Mouse (Mus musculus) hindbrain, embryonic 16.5 days (tissue): ENCODE measurements around the gene Tanc1. TPM values are rescaled to one million over a fixed set of nuclear protein-coding genes. Genes with fewer than 3 reads are reported as not detected.

ENCODE experiments used
- ATAC-seq: fragments of 200-750 bp; cut with Nextera tagmentation; 2 replicates; pipeline ENCODE4 v1.8.0; 2017; ENCODE audit warnings: moderate TSS enrichment, moderate library complexity
- H3K27ac ChIP-seq: fragments of 300-500 bp; sonication (generic); 2 replicates; pipeline ENCODE4 v1.5.1; 2014; ENCODE audit warnings: low read depth, mild to moderate bottlenecking, control low read depth, low read length, moderate library complexity
- H3K27me3 ChIP-seq: fragments of 300-500 bp; sonication (generic); replicated peaks from 2 replicates; pipeline ENCODE4 v1.6.1; 2014; ENCODE audit warnings: low read length; ENCODE audit not compliant: control insufficient read depth, insufficient read depth
- H3K36me3 ChIP-seq: fragments of 300-500 bp; sonication (generic); 2 replicates; pipeline ENCODE4 v1.6.1; 2014; ENCODE audit warnings: mild to moderate bottlenecking, low read length, moderate library complexity, mixed read lengths; ENCODE audit not compliant: control insufficient read depth, insufficient read depth
- H3K4me1 ChIP-seq: fragments of 300-500 bp; sonication (generic); 2 replicates; pipeline ENCODE4 v1.6.1; 2014; ENCODE audit warnings: low read depth, low read length; ENCODE audit not compliant: control insufficient read depth, insufficient read depth
- H3K4me2 ChIP-seq: fragments of 300-500 bp; sonication (generic); 2 replicates; pipeline ENCODE4 v1.6.1; 2014; ENCODE audit warnings: mild to moderate bottlenecking, low read length, control low read depth, moderate library complexity
- H3K4me3 ChIP-seq: fragments of 300-500 bp; sonication (generic); 2 replicates; pipeline ENCODE4 v1.5.1; 2014; ENCODE audit warnings: mild to moderate bottlenecking, low read length, control low read depth, moderate library complexity
- H3K9ac ChIP-seq: fragments of 300-500 bp; sonication (generic); 2 replicates; pipeline ENCODE4 v1.6.1; 2014; ENCODE audit warnings: low read depth, mild to moderate bottlenecking, control low read depth, low read length, moderate library complexity
- H3K9me3 ChIP-seq: fragments of 300-500 bp; sonication (generic); 2 replicates; pipeline ENCODE4 v1.6.1; 2014; ENCODE audit warnings: mild to moderate bottlenecking, low read length, moderate library complexity; ENCODE audit not compliant: control insufficient read depth
- WGBS: fragments of 180-500 bp; shearing (Covaris S2); extraction: QIAGEN DNeasy Blood & Tissue Kit; methylation state at CpG from one replicate; pipeline ENCODE4 v1.1.7; 2014; 5-methylcytosine and 5-hydroxymethylcytosine counted together
- polyA plus RNA-seq: library from polyadenylated mRNA; unstranded; fragments of >200 nt; fragmentation: Nextera tagmentation; extraction: Ambion mirVana; gene quantifications from 2 replicates; pipeline ENCODE4 v1.2.1, GENCODE M21; 2015

The Tanc1 gene
- polyA plus RNA-seq, 1 experiment from 2014 or later = 7.4 TPM

GRCm38 (mm10) chr2:59681181-59681580 lies 69.3 kb downstream of the Tanc1 start:
- 89% methylated on average over 4 of the region's 4 CpGs for WGBS
- no peak for ATAC-seq
- Histone ChIP-seq H3K4me3 (no peak overlapping the region), H3K36me3 (no peaks in the 10 kb centered on the region), H3K27ac (no peak overlapping the region), H3K4me1 (0 out of 2 replicates have a peak, but pooled peaks cover 3% of the 10 kb centered on the region), H3K27me3 (no peaks in the 10 kb centered on the region), H3K4me2 (no peak overlapping the region), H3K9me3 (no peaks in the 10 kb centered on the region), H3K9ac (no peak overlapping the region)

GRCm38 (mm10) chr2:59684864-59685605 lies 73.2 kb downstream of the Tanc1 start:
- Histone ChIP-seq H3K36me3 (no peaks in the 10 kb centered on the region), H3K9ac (no peak overlapping the region), H3K27ac (no peak overlapping the region), H3K4me1 (no peaks in the 10 kb centered on the region), H3K4me3 (no peak overlapping the region), H3K9me3 (no peaks in the 10 kb centered on the region), H3K4me2 (no peak overlapping the region), H3K27me3 (no peaks in the 10 kb centered on the region)
- 73% methylated on average over 16 of the region's 16 CpGs for WGBS
- no peak for ATAC-seq

DNA sequence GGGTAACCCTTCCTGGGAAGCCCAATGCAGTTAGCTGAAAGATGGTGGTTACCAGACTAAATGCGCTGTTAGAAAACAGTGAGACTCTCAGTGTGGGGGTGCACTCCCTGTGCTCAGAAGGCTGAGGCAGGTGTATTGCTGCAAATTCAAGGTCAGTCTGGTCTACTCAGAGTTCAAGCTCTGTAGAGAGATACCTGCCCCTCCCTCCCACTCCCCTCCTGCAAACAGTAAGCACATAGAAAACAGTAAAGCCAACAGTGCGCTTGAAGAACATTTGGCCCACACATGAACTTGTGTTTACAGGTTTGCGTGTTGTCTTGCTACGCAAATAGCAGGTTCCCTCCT lies 73.7 kb downstream of the Tanc1 start:
- H3K9ac ChIP-seq = no peak overlapping the region
- no peak overlapping the region for H3K4me2 ChIP-seq
- H3K4me1 ChIP-seq = no peaks in the 10 kb centered on the region
- no peaks in the 10 kb centered on the region for H3K36me3 ChIP-seq
- 95% methylated on average over 4 of the region's 4 CpGs for WGBS
- no peak for ATAC-seq
- H3K9me3 ChIP-seq = no peaks in the 10 kb centered on the region
- H3K27me3 ChIP-seq = no peaks in the 10 kb centered on the region
- H3K4me3 ChIP-seq = no peak overlapping the region
- no peak overlapping the region for H3K27ac ChIP-seq

DNA sequence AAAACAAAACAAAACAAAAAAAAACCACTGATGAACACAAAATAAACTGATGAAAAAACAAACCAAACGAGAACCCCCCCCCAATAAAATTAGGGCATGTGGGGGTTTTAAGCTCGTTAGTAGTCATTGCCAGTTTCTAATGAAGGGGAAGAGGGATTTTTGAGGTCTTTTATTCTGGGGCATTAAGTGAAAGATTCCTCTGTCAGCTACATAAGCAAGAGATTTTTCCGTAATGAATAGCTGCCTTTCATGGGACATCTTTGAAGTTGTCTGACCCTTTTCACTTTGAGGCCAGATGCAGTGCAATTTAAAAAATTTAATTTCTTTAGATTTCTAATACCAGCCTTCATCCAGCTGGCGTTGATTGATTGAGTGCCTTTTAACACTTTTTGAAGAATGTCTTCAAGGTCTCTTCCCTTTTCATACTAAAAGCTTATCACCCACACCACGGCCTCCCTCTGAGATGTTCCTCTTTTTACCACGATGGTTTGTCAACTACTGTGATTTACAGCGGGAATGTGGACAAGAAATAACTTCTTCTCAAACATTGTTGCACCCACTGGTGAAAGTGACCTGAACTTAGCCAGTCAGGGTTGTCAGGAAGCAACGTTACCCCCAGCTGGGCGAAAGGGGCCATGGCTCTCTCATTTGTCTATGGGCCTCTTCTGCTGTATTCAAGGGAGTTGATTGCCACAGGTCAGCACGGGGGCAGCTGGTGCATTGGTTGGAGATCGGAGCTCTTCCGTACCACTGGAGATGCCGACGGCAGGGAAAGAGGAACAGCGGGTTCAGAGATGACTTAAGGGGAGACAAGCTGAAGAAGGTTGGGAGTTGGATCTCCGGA lies 76.6 kb downstream of the Tanc1 start:
- H3K4me1 ChIP-seq = no peaks in the 10 kb centered on the region
- H3K4me2 ChIP-seq = no peak overlapping the region
- H3K27ac ChIP-seq = no peak overlapping the region
- H3K27me3 ChIP-seq = no peaks in the 10 kb centered on the region
- H3K4me3 ChIP-seq = no peak overlapping the region
- 38% methylated on average over 16 of the region's 16 CpGs for WGBS
- no peaks in the 10 kb centered on the region for H3K36me3 ChIP-seq
- H3K9me3 ChIP-seq = no peaks in the 10 kb centered on the region
- ATAC-seq = no peak
- H3K9ac ChIP-seq = no peak overlapping the region

DNA sequence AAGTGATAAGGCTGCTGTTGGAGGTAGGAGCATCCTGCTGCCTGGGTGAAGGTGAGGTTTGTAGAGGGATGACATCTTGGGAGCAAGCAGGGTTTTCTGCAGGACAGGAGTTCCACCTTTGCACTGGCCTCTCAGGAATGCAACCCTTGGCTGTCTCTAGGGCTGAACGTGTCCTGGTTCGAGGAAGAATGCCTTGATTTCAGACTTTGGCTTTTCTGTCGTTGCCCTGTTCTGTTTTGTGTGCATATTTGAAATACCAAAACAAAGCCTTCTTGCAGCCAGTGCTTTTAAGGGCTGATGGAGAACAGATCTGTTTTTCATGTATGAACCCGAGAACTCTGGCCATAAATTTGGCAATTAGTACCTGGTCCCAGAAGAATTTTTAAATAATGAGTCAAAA lies 79.3 kb downstream of the Tanc1 start:
- ATAC-seq = no peak
- no peaks in the 10 kb centered on the region for H3K4me1 ChIP-seq

DNA sequence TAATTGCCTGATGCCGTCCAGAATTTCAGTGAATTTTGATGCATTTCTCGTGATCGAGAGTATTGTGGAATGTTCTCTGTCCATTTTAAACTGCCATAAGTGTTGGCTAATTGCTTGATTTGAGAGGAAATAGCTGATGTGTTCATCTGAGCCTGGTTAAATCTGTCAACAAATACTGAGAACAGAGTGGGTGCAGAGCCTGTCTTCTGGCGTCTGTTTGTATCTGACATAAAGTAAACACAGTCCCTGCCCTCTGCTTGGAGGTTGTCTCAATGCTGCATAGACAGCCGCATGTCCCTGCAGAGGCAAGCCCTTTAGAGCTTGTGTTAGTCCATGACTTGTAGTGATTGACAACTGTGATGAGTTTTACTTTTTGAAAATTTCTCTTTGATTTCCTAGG lies 81.6 kb downstream of the Tanc1 start:
- Histone ChIP-seq H3K4me2 (no peak overlapping the region), H3K4me1 (peaks cover 9% of the 10 kb centered on the region), H3K27me3 (no peaks in the 10 kb centered on the region), H3K4me3 (no peak overlapping the region), H3K9ac (no peak overlapping the region), H3K27ac (no peak overlapping the region), H3K36me3 (no peaks in the 10 kb centered on the region), H3K9me3 (no peaks in the 10 kb centered on the region)
- WGBS = 79% methylated on average over 5 of the region's 5 CpGs
- no peak for ATAC-seq

More for the DNA sequence above, 79.3 kb downstream of the Tanc1 start:
- 54% methylated on average over 4 of the region's 4 CpGs for WGBS
- Histone ChIP-seq H3K4me3 (no peak overlapping the region), H3K9me3 (no peaks in the 10 kb centered on the region), H3K9ac (no peak overlapping the region), H3K27me3 (no peaks in the 10 kb centered on the region), H3K4me2 (no peak overlapping the region), H3K27ac (no peak overlapping the region), H3K36me3 (no peaks in the 10 kb centered on the region)

- Histone ChIP-seq H3K4me2 (no peak overlapping the region), H3K9me3 (no peaks in the 10 kb centered on the region), H3K4me1 (peaks cover 12% of the 10 kb centered on the region), H3K27me3 (no peaks in the 10 kb centered on the region), H3K27ac (no peak overlapping the region), H3K4me3 (no peak overlapping the region), H3K9ac (no peak overlapping the region), H3K36me3 (no peaks in the 10 kb centered on the region)
- no peak for ATAC-seq
- 80% methylated on average over 3 of the region's 3 CpGs for WGBS
Observed at GRCm38 (mm10) chr2:59697123-59697522, 85.3 kb downstream of the Tanc1 start.

DNA sequence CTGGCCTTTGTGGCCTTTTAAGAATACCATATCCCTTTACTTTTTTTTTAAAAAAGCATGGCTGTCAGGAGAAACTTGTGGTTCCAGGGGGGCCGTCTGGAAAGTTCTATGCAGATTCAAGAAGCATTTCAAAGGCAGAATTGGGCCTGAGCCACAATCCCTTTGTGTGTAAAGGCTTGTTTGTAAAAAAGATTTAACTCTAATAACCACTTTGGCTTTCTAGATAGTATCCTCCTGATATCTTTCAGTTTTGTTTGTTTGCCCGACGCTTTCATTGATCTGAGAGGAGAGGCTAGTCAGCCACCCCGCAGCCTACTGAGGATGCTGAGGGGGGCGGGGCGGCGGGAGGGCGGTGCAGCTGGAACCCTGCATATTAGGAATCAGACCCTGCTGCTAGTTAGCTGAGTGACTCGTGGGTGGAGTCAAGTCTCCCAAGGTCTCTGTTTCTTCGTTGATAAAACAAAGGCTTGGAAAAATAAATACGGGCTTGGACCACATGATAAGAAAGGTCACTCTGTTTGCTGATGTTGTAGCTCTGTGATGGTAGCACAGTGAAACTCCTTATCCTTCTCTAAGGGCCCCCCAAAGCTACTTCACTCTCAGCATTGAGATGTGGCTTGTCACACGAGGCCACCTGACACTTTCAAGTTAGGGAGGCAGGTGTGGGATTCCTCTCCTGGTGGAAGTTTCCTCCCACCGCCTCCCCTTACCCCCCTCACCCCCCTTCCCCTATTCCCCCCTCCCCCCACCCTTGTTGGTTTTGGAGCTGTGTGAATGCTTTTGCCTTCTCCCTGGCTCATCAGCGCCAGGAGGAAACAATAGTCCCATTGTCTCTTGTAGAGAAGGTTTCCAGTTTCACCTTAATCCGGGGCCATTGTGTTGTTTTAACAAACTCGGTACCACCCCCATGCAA lies 86.1 kb downstream of the Tanc1 start:
- Histone ChIP-seq H3K36me3 (no peaks in the 10 kb centered on the region), H3K4me1 (peaks cover 12% of the 10 kb centered on the region), H3K9ac (peak overlapping the region; percentile 39; the same call in 1 of the 2 replicates), H3K27me3 (no peaks in the 10 kb centered on the region), H3K9me3 (no peaks in the 10 kb centered on the region), H3K4me3 (no peak overlapping the region), H3K4me2 (peak overlapping the region; percentile 44), H3K27ac (peak overlapping the region; percentile 12; the same call in 1 of the 2 replicates)
- peak; percentile 84 for ATAC-seq
- WGBS = 2% methylated on average over 16 of the region's 16 CpGs
